Mouse (Mus musculus) layer of hippocampus, postnatal 36 days (tissue): ENCODE measurements around the gene 2310009B15Rik. TPM values are rescaled to one million over a fixed set of nuclear protein-coding genes. Genes with fewer than 3 reads are reported as not detected.

Experiments used
- DNase-seq, 2 experiments: peaks; one replicate each; pipeline ENCODE4 v3.0.0; 2022
- total RNA-seq, 2 experiments: library from RNA; stranded (reverse); gene quantifications; 2 replicates each; pipeline ENCODE4 v1.2.3; 2021

Gene 2310009B15Rik
- total RNA-seq, 2 experiments from 2014 or later: 22.6 to 22.9 TPM

- DNase-seq: peak in 1 of 2 experiments; percentile 39
Measured at GRCm38 (mm10) chr1:138842315-138842714, 14.3 kb downstream of the 2310009B15Rik start.

GRCm38 (mm10) chr1:138841306-138842095 is 15.2 kb downstream of the 2310009B15Rik start:
- DNase-seq: peak; percentile 49 to 50

DNA sequence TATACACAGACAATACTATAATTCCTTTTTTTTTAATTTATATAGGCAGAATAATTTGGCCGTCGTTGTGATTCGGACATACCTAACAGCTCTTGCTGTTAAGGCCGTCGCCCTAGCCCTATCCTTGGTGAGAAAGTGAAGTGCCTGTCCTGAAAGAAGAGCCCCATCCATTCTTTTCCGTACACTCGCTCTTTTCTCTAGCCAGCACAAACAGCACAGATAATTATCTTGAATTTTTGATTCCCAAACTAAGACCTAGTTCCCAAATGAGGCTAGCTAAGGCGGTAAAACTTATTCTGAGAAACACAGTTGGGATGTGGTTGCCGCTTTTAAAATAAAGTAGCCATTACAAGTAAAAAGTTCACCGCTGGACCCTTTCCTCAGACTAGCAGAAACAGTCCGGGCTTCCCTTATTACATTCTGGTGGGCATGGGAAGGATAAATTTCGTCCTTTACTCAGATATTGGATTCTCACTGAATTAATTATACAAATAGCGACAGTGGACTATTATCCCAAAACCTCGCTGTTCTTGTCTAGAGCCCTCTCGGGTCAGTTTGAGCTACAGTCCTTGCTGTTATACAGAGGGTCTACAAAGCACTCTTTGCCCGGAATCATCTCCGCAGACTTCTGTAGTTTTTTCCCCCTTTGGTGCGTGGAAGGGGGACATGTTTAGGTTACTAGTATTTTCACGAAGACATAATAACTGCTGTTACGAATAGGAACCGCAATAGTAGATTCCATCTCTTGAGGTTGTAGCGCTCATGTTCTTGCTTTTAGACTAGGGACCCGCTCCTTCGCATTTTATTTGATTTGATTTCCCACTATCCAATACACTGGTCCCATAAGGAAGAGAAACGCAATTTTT is 16.0 kb downstream of the 2310009B15Rik start:
- DNase-seq: no peak

GRCm38 (mm10) chr1:138839809-138840430 is 16.7 kb downstream of the 2310009B15Rik start:
- no peak for DNase-seq

DNA sequence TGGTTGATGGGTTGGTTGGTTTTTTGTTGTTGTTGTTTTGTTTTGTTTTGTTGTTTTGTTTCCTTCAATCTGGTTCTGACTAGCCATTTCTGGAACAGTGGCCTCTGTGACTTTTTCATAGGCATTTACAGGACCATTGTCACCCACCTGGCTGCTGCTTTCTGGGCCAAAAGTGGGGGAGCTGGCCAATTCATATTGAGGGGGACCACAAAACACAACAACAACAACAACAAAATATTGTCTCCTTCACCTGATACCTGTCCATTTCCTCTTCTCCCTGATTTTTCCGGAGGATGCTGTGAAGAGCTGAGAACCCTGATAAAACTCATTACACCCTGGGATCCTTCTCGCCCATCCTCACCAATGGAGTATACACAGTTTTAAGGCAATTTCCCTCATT is 17.4 kb downstream of the 2310009B15Rik start:
- no peak for DNase-seq

- DNase-seq: no peak
Measured at GRCm38 (mm10) chr1:138837786-138838743, 18.6 kb downstream of the 2310009B15Rik start.

- DNase-seq: no peak
Measured at GRCm38 (mm10) chr1:138835355-138835900, 21.2 kb downstream of the 2310009B15Rik start.

- DNase-seq: no peak
Measured at GRCm38 (mm10) chr1:138831309-138831708, 25.3 kb downstream of the 2310009B15Rik start.

DNA sequence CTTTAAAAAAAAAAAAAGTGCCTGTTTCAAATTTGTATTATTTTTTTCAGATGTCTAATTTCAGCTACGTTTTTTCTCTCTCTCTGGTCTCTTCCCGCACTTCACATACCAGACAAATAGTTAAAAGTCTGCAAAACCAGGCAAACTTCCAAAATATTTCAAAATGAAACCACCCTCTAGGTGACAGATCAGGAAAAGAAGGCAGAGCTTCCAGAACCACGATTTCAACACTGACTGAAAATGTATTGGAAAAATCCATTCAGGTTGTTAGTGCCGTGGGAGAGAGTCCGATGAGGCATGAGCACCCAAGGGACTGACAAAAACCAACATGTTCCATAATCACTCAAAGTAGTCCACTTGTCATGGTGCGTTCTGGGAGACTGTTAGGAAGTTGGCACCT is 29.8 kb downstream of the 2310009B15Rik start:
- no peak for DNase-seq

- DNase-seq: no peak
Measured at GRCm38 (mm10) chr1:138822985-138823322, 33.7 kb downstream of the 2310009B15Rik start.

DNA sequence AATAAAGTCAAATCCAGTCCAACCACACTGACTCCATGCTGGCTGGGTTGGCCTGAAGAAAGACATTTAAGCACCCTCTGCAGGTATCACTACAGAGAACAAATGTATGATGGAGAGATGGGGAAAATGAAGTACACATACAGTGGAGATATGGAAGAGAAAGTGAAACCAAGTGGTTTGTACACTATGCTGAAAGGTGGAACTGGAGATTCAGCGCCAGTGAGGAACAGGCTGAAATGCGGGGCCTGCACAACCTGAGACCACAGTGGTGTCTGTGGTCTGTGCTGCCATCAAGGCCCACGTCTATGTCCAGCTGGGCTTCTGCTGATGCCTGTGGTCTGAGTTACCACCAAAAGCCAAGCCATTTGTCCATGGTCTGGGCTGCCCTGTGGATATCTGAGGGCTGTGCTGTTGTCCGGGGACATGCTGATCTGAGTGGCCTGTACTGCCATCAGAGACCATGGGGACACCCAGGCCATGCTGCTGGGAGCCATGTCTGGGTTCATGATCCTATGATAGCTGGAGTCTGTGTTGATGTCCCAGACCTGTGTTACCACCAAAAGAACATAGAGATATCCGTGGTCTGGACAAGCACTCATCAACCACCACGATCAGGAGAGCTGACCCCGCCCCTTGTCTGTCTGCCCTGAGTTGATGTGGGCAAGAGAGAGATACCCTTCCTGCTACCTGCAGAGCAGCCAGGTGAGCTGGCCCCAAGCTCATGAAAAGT is 34.2 kb downstream of the 2310009B15Rik start:
- no peak for DNase-seq

Other genes with a start within 250 kb of the 2310009B15Rik start
- gene Nek7, start 236.7 kb downstream of the 2310009B15Rik start, total RNA-seq: 10 to 100 TPM; 34.4 to 35.6 TPM
- 10 to 100 TPM; 14.8 to 15.0 TPM for gene Lhx9, start 8.3 kb downstream of the 2310009B15Rik start, total RNA-seq
- gene Dennd1b, start 106.6 kb upstream of the 2310009B15Rik start, total RNA-seq: 10 to 100 TPM; 50.2 to 51.4 TPM